Mouse (Mus musculus) liver (tissue): ENCODE measurements at regions not wholly inside any gene's neighbourhood (a gene's known extent, or its start where the extent isn't known, plus 50 kb on each side); places are given as distances from the start of the nearest gene placed in this dataset.
A peak's percentile ranks its signal among the peaks of the same experiment; 100 is the strongest.

Experiments used
- DNase-seq: peaks from one replicate; pipeline ENCODE4 v3.0.0-alpha.2; 2020; ENCODE audit warnings: mixed read lengths

GRCm38 (mm10) chr11:63502181-63502580, 373.4 kb downstream of the Pmp22 start:
- DNase-seq = no peak

GRCm38 (mm10) chr11:63507387-63507786, 378.6 kb downstream of the Pmp22 start:
- no peak for DNase-seq

DNA sequence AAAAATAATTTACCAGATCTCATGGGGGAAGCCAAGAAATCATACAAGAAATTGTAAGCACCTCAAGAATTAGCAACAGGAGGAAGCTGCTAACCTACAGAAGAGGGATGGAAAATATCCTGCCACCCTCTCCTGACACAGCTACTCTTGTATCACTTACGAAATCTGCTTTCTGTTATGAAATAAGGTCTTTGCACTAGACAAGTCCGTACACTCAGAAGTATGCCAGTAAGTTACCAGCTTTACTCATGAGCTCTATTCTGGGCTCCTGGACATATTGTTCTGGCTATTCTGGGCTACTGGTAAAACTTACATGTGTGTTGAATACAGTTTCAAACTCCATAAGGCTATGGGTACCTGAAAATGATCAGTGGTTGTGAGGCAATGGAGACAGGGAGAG, 379.9 kb downstream of the Pmp22 start:
- DNase-seq = no peak

DNA sequence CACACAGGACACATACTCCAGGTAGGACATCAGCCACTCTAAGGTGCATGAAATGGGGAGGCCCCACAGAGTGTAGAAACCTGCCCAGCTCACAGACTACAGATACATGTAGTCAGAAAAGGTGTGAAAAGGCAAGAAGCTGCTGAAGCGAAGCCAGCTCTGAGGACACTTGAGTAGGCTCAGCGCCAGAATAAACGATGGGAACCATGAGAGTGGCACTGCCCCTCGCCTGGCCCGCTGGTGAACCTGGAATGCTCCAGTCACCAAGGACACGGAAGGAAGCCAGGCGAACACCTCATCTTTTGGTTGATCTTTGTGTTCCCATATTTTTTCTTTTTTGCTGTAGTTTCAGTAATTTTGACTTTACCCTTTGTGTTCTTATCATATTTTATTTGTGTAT, 381.8 kb downstream of the Pmp22 start:
- DNase-seq = no peak

DNA sequence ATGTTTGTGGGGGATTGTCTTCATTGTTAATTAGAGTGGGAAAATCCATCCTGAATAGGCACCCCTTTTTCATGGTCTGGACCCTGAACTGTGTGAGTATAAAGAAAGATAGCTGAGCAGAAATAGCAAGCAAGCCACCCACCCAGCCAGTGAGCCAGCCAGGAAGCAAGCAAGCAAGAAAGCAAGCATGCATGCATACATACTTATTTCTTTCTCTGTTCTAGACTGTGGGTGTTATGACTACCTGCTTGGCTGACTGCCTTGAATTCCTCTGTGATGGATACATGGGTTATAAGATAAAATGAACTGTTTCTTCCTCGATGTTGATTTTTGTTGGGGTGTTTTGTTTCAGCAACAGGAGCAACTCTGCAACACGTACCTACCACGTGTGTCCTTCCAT, 385.8 kb downstream of the Pmp22 start:
- DNase-seq = no peak

GRCm38 (mm10) chr11:63518847-63519246, 390.1 kb downstream of the Pmp22 start:
- DNase-seq = peak; percentile 37

DNA sequence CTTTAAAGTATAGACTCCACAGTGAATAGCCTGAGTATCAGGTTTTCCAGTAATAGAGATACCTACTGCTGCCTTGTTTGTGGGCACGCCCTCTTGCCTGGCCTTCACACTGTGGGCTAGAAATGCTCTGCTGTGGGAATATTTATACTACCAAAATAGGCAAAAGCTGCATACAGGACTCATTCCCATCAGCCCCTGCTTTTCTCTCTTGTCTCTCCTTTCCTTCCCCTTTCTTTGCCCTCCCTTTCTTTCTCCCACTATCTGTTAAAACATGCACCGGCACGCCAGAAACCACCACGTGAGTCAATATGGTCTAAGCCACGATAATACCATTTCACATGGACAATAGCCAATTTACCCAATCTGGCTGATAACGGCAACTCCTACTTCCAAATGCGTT, 395.5 kb downstream of the Pmp22 start:
- DNase-seq = no peak

GRCm38 (mm10) chr11:63525431-63525830, 396.6 kb downstream of the Pmp22 start:
- DNase-seq = no peak

DNA sequence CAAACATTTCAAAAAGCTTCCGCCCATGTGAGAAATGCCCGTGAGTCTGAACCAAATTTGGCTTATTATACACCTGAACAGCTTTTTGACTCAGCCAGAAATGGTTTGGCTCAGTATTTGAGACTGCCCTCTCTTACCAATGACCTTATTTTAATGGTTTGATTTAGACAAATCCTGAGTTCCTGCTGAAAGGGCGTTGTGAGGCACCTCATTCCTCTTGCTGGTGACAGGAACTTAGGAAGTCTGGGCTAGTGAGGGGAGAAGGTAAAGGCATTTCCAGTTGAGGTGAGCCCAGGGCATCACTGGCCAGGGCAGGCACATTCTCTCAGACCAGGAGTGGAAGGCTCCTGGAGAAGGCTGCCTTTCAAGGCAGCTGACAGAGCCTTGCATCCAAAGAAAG, 396.1 kb downstream of the Hs3st3b1 start:
- no peak for DNase-seq

DNA sequence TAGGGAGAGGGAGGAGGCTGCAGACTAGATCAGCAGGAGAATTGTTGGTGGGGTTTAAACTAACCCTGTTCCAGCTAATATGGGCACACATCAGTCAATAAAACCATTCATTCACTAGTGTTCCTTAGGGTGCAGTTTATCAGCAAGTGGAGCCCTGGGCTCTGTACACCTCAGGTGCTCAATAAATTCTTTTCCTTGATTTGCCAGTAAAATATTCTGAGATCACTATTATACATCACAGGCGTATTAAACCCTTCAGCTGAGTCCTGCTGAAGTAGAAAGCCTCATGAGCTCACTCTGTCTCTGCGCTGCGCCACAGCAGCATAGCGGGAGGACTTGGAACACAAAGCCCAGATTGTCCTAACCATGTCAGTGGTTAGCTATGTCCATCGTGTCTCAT, 389.3 kb downstream of the Hs3st3b1 start:
- DNase-seq = no peak

GRCm38 (mm10) chr11:63533555-63534200, 388.4 kb downstream of the Hs3st3b1 start:
- DNase-seq = no peak

GRCm38 (mm10) chr11:63537693-63538092, 384.4 kb downstream of the Hs3st3b1 start:
- no peak for DNase-seq

DNA sequence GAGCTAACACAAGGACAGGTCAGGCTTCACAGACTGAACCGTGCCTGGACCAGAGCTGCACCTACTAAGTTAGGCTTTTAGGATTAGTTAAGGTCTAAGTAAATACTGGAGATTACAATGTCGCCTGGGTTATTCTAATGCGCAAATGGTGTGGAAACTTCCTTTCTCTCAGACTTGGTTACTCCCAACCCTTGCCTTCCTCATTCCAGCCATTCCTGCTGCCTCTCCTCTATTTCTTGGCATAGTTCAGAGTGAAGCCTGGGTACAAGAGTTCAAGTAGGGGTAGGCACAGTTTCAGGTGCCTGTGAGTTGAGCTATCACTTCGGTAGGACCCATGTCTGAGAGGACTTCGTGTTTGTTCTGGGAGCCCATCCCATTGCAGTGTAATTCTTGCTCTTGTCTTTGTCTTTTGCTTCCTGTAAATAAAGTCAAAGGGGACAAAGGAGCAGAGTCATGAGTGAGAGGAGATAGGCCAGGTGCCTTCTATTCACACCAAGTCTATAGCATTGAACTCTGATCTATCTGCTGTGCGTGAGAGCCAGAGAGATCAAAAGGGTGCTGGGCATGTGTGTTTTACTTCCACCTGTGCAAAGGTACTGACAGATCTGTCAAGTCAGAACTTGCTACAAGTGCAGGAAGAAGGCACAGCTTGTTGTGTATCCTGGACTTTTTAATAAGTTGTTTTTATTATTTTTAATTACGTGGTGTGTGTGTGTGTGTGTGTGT, 378.0 kb downstream of the Hs3st3b1 start:
- DNase-seq = no peak

DNA sequence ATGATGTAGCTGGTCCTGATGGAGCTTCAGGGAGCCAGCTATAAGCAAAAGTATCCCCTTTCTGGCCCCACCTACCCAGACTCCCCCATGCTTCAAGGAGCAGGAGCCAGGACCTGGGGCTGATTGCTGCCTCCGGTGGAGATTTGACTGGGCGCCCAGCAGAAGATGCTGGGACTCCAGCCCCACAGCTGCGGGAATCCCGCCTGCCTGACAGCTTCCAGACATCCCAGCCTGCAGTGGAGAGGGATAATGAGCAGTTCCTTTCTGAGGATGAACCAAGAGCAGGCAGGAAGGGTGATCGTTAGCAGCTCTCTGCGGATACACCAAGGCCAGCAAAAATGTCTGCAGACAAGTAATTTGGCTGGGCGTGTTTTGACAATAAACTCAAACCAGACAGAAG, 376.6 kb downstream of the Hs3st3b1 start:
- peak; percentile 45 for DNase-seq

- DNase-seq = no peak
Observed at GRCm38 (mm10) chr11:63560466-63560865, 361.6 kb downstream of the Hs3st3b1 start.

GRCm38 (mm10) chr11:63562696-63563095, 359.4 kb downstream of the Hs3st3b1 start:
- DNase-seq = no peak

DNA sequence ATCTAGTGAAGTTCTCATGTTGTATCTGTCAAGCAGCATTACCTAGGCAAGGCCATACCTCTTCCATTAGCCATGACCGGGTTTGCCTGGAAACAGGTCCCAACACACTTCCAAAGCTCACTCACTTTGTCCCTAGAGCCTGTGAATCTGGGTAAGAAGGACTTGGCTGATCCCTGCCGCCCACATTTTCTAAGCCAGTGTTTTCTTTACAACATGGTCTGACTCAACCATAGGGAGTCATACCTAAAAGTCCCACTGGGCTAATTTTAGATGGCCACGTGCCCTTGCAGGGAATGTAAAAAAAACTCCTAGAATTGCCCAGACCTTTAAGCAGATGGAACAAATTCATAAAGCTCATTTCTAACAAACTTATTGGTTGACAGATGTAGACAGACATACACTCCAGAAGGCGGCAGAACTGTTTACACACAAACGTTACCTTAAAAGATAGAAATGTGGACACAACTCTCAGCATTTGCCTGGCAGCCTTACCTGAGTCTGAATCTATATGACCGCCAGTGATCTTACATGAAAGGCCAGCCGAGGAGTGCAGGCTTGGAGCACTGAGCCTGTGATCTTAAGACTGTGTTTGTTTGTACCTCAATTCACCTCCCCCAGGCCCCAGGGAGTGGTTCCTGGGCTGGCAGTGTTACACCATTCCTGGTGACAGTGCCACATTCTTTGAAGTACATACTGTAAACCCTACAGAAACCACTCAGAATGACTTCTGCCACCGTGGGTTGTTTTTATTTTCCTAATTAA, 356.4 kb downstream of the Hs3st3b1 start:
- no peak for DNase-seq

DNA sequence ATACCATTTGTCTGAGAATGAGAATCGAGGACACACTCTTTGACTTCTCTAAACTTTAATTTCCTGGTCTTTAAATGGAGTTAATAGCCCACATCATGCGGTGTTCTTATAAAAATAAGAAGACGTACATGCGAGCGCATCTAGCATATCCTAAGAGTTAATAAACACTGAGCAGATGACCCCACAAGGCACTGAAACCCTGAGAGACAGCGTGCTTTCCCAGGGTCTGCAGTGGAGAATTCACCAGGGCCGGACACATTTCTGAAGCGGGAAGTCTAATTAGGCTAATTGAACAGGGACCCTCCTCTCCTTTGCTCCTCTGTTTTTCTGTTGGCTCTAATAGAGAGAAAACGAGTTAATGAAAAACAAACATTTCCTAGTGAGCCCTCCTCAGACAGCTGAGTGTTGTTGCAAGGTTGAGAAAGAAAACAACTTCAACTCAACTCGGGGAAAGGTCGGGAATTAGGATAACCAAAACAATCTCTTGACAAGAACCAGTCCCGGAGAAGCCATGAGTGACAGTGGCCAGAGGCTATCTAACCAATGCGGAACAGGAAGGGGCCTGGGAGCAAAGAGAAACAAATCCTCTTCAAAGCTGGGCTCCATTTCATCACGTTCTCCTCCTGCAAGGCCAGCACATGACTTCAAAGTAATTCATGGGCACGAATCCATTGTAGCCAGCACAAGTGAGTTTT, 352.2 kb downstream of the Hs3st3b1 start:
- no peak for DNase-seq

- DNase-seq = no peak
Observed at GRCm38 (mm10) chr11:63570646-63571045, 351.4 kb downstream of the Hs3st3b1 start.

- no peak for DNase-seq
Observed at GRCm38 (mm10) chr11:63573271-63573670, 348.8 kb downstream of the Hs3st3b1 start.

- no peak for DNase-seq
Observed at GRCm38 (mm10) chr11:63583321-63583720, 338.8 kb downstream of the Hs3st3b1 start.

DNA sequence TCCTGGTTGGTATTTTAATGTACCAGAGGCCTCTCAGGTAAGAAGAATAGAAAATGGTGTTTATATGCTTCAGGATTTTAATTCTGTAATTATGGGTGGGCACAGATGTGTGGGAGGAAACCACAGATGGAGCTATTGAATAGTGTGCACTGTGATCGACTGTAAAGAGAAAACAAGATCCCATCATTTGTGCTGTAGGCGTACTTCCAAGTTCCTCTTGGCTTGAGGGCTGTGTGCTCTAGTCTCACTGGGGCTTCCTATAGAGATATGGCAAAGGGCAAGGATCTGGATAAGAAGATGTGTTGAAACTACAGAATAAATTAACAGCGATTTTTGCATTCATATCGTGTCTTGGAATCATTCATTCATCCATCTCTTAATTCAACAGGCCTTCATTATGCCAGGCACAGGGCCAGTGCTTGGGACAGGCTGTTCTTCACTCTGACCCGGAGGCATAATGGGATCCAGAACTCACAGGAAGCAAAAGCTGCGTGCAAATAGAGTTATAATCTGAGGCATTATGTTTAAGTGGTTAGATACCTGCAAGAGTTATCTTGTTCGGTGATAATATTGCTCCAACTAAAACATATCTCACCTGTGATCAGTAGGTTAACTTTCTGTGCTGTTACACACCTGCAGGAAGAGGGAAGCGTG, 336.7 kb downstream of the Hs3st3b1 start:
- no peak for DNase-seq

DNA sequence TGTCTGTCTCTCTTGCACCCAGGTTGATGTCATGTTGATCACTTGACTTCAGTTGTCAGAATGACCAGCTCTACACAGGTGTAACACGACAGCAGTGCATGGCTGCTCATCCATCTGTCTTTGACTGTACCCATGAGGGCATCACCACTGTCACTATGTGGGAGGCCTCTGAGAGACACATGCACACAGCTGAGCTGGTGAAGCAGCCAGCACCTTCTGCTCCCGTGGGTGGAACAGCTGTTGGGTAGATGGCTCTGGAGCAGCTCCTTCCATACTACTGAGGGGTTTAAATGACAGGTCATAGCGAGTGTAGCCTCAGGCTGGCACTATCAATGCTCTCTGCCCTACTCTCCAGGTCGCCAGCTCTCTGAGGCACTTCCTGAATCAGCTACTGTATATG, 301.9 kb downstream of the Hs3st3b1 start:
- DNase-seq = no peak
